Mouse (Mus musculus): ENCODE measurements around the gene Phactr2.
A peak's percentile ranks its signal among the peaks of the same experiment; 100 is the strongest.

Phactr2 gene

GRCm38 (mm10) chr10:13401971-13402370 lies 72.2 kb downstream of the Phactr2 start:
- peak; percentile 17 for DNase-seq (ENCODE audit: low spot score)

- DNase-seq (ENCODE audit: low spot score): no peak
Measured at GRCm38 (mm10) chr10:13395753-13396152, 78.5 kb downstream of the Phactr2 start.

- no peak for DNase-seq (ENCODE audit: low spot score)
Measured at GRCm38 (mm10) chr10:13394000-13394399, 80.2 kb downstream of the Phactr2 start.

GRCm38 (mm10) chr10:13388116-13388922 lies 85.9 kb downstream of the Phactr2 start:
- peak; percentile 52 for DNase-seq (ENCODE audit: low spot score)

- DNase-seq (ENCODE audit: low spot score): no peak
Measured at GRCm38 (mm10) chr10:13384866-13385265, 89.3 kb downstream of the Phactr2 start.

- no peak for DNase-seq (ENCODE audit: low spot score)
Measured at GRCm38 (mm10) chr10:13377895-13378294, 96.3 kb downstream of the Phactr2 start.

GRCm38 (mm10) chr10:13376428-13377260 lies 97.6 kb downstream of the Phactr2 start:
- DNase-seq (ENCODE audit: low spot score): peak; percentile 10

GRCm38 (mm10) chr10:13375820-13376219 lies 98.4 kb downstream of the Phactr2 start:
- DNase-seq (ENCODE audit: low spot score): no peak

- no peak for DNase-seq (ENCODE audit: low spot score)
Measured at GRCm38 (mm10) chr10:13369581-13370375, 104.4 kb downstream of the Phactr2 start.

- DNase-seq (ENCODE audit: low spot score): no peak
Measured at GRCm38 (mm10) chr10:13364286-13364580, 110.0 kb downstream of the Phactr2 start.

GRCm38 (mm10) chr10:13363499-13364285 lies 110.5 kb downstream of the Phactr2 start:
- no peak for DNase-seq (ENCODE audit: low spot score)

GRCm38 (mm10) chr10:13360913-13361312 lies 113.3 kb downstream of the Phactr2 start:
- DNase-seq (ENCODE audit: low spot score): no peak

GRCm38 (mm10) chr10:13359846-13360245 lies 114.4 kb downstream of the Phactr2 start:
- DNase-seq (ENCODE audit: low spot score): no peak

- DNase-seq (ENCODE audit: low spot score): no peak
Measured at GRCm38 (mm10) chr10:13358679-13359078, 115.5 kb downstream of the Phactr2 start.

- peak; percentile 56 for DNase-seq (ENCODE audit: low spot score)
Measured at GRCm38 (mm10) chr10:13346609-13347290, 127.5 kb downstream of the Phactr2 start.

GRCm38 (mm10) chr10:13340583-13340982 lies 133.6 kb downstream of the Phactr2 start:
- DNase-seq (ENCODE audit: low spot score): no peak

- DNase-seq (ENCODE audit: low spot score): no peak
Measured at GRCm38 (mm10) chr10:13336964-13337363, 137.2 kb downstream of the Phactr2 start.

- no peak for DNase-seq (ENCODE audit: low spot score)
Measured at GRCm38 (mm10) chr10:13335814-13336213, 138.4 kb downstream of the Phactr2 start.

GRCm38 (mm10) chr10:13335347-13335746 lies 138.9 kb downstream of the Phactr2 start:
- DNase-seq (ENCODE audit: low spot score): no peak

GRCm38 (mm10) chr10:13333781-13334180 lies 140.4 kb downstream of the Phactr2 start:
- DNase-seq (ENCODE audit: low spot score): no peak

- no peak for DNase-seq (ENCODE audit: low spot score)
Measured at GRCm38 (mm10) chr10:13332985-13333384, 141.2 kb downstream of the Phactr2 start.
